Mouse (Mus musculus): ENCODE measurements around the gene Kif7.

DNA sequence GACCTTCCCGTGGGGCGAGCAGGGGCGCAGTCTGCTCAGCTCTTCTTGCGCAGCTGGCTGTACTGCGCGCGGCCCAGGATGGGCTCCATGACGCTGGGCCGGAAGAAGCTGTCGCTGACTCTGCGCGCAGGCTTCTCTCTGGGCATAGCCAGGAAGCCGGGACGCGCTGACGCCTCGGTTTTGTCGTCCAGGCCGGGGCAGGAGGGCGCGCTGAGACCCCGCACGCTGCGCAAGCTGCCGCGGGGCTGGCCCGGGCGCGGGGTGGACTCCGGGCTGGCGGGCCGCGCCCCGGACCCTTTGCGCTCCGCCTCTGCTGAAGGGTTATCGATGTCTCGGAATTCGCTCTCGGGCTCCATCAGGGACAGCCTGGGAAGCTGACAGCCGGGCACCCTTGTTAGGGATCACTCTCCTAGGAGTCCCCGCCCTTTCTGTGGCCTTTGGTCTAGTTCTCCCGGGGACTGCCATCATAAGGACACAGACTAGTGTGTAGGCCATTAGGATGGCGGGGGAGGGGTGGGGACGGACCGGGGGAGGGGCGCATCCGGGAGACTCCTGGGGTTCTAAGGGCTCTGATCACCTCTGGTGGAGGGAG is 6.0 kb upstream of the Kif7 start:
- TF ChIP-seq POLR2A (IDR thresholded peaks at IDR 0.05; ENCODE audit: extremely low read depth, insufficient read depth, low read length) (peak; percentile 19; the same call in 1 of the 2 replicates), CTCF (IDR thresholded peaks at IDR 0.05; ENCODE audit: extremely low read depth, insufficient read depth, low read length) (no peak)
